Mouse (Mus musculus) midbrain, embryonic 16.5 days (tissue): Measurements from ENCODE around the gene Rxra. TPM values are rescaled to one million over a fixed set of nuclear protein-coding genes. Genes with fewer than 3 reads are reported as not detected.

Experiments
- ATAC-seq: fragments of 200-750 bp; cut with Nextera tagmentation; 2 replicates; pipeline ENCODE4 v1.8.0; 2017; ENCODE audit warnings: moderate TSS enrichment
- H3K27ac ChIP-seq: fragments of 300-500 bp; sonication (generic); 2 replicates; pipeline ENCODE4 v1.5.1; 2014; ENCODE audit warnings: mild to moderate bottlenecking, low read length, mixed read lengths
- H3K27me3 ChIP-seq: fragments of 300-500 bp; sonication (generic); 2 replicates; pipeline ENCODE4 v1.6.1; 2014; ENCODE audit warnings: low read depth, low read length, mixed read lengths; ENCODE audit not compliant: control insufficient read depth, insufficient read depth
- H3K36me3 ChIP-seq: fragments of 300-500 bp; sonication (generic); 2 replicates; pipeline ENCODE4 v1.6.1; 2014; ENCODE audit warnings: mild to moderate bottlenecking, low read length, moderate library complexity, mixed read lengths; ENCODE audit not compliant: control insufficient read depth, insufficient read depth
- H3K4me1 ChIP-seq: fragments of 300-500 bp; sonication (generic); 2 replicates; pipeline ENCODE4 v1.6.1; 2014; ENCODE audit warnings: mild to moderate bottlenecking, low read length, mixed read lengths; ENCODE audit not compliant: control insufficient read depth, insufficient read depth
- H3K4me2 ChIP-seq: fragments of 300-500 bp; sonication (generic); 2 replicates; pipeline ENCODE4 v1.6.1; 2014; ENCODE audit warnings: mild to moderate bottlenecking, low read length, mixed read lengths
- H3K4me3 ChIP-seq: fragments of 300-500 bp; sonication (generic); 2 replicates; pipeline ENCODE4 v1.5.1; 2014; ENCODE audit warnings: low read depth, mild to moderate bottlenecking, low read length, moderate library complexity, mixed read lengths
- H3K9ac ChIP-seq: fragments of 300-500 bp; sonication (generic); 2 replicates; pipeline ENCODE4 v1.6.1; 2014; ENCODE audit warnings: low read depth, low read length, mixed read lengths
- H3K9me3 ChIP-seq: fragments of 300-500 bp; sonication (generic); replicated peaks from 2 replicates; pipeline ENCODE4 v1.6.1; 2014; ENCODE audit warnings: mild to moderate bottlenecking, low read length, mixed read lengths; ENCODE audit not compliant: control insufficient read depth, poor library complexity, severe bottlenecking
- WGBS: fragments of 180-500 bp; shearing (Covaris S2); extraction: QIAGEN DNeasy Blood & Tissue Kit; methylation state at CpG from one replicate; pipeline ENCODE4 v1.1.7; 2014; 5-methylcytosine and 5-hydroxymethylcytosine counted together
- polyA plus RNA-seq: library from polyadenylated mRNA; unstranded; fragments of >200 nt; fragmentation: Nextera tagmentation; extraction: Ambion mirVana; gene quantifications from 2 replicates; pipeline ENCODE4 v1.2.1, GENCODE M21; 2015

Rxra gene
- polyA plus RNA-seq, 1 experiment from 2014 or later = 2.5 TPM

GRCm38 (mm10) chr2:27640900-27641479, 35.2 kb upstream of the Rxra start:
- H3K36me3 ChIP-seq = no peaks in the 10 kb centered on the region
- H3K9me3 ChIP-seq = no peaks in the 10 kb centered on the region
- no peak for ATAC-seq
- H3K27me3 ChIP-seq = no peaks in the 10 kb centered on the region
- H3K4me2 ChIP-seq = no peak overlapping the region
- peaks cover 9% of the 10 kb centered on the region for H3K4me1 ChIP-seq
- 22% methylated on average over 3 of the region's 3 CpGs for WGBS
- H3K27ac ChIP-seq = 0 out of 2 replicates have a peak overlapping the region, but pooled peaks have one; percentile 42
- 0 out of 2 replicates have a peak overlapping the region, but pooled peaks have one; percentile 6 for H3K9ac ChIP-seq
- no peak overlapping the region for H3K4me3 ChIP-seq

- 34% methylated on average over 5 of the region's 5 CpGs for WGBS
- Histone ChIP-seq H3K27me3 (no peaks in the 10 kb centered on the region), H3K4me3 (no peak overlapping the region), H3K9me3 (no peaks in the 10 kb centered on the region), H3K9ac (no peak overlapping the region), H3K36me3 (no peaks in the 10 kb centered on the region), H3K4me1 (peaks cover 9% of the 10 kb centered on the region), H3K27ac (no peak overlapping the region), H3K4me2 (no peak overlapping the region)
- ATAC-seq = no peak
Measured at GRCm38 (mm10) chr2:27644547-27645120, 31.6 kb upstream of the Rxra start.

GRCm38 (mm10) chr2:27645471-27645870, 30.8 kb upstream of the Rxra start:
- H3K36me3 ChIP-seq = no peaks in the 10 kb centered on the region
- ATAC-seq = no peak
- WGBS = 48% methylated on average over 3 of the region's 3 CpGs

GRCm38 (mm10) chr2:27649862-27650661, 26.2 kb upstream of the Rxra start:
- no peak overlapping the region for H3K27ac ChIP-seq
- H3K27me3 ChIP-seq = no peaks in the 10 kb centered on the region
- H3K9me3 ChIP-seq = no peaks in the 10 kb centered on the region
- no peak overlapping the region for H3K4me3 ChIP-seq
- no peak for ATAC-seq
- no peak overlapping the region for H3K9ac ChIP-seq
- whole genome bisulfite sequencing = 21% methylated on average over 8 of the region's 8 CpGs
- H3K4me2 ChIP-seq = no peak overlapping the region
- H3K4me1 ChIP-seq = peaks cover 3% of the 10 kb centered on the region; the same call in 1 of the 2 replicates
- H3K36me3 ChIP-seq = no peaks in the 10 kb centered on the region

More at GRCm38 (mm10) chr2:27645471-27645870, 30.8 kb upstream of the Rxra start:
- peaks cover 11% of the 10 kb centered on the region for H3K4me1 ChIP-seq
- H3K4me3 ChIP-seq = no peak overlapping the region
- H3K27me3 ChIP-seq = no peaks in the 10 kb centered on the region
- H3K4me2 ChIP-seq = no peak overlapping the region
- no peak overlapping the region for H3K27ac ChIP-seq
- H3K9me3 ChIP-seq = no peaks in the 10 kb centered on the region
- no peak overlapping the region for H3K9ac ChIP-seq

GRCm38 (mm10) chr2:27650991-27651390, 25.2 kb upstream of the Rxra start:
- Histone ChIP-seq H3K36me3 (no peaks in the 10 kb centered on the region), H3K4me3 (no peak overlapping the region), H3K4me2 (no peak overlapping the region), H3K9ac (no peak overlapping the region), H3K27me3 (no peaks in the 10 kb centered on the region), H3K27ac (no peak overlapping the region), H3K4me1 (peaks cover 3% of the 10 kb centered on the region; the same call in 1 of the 2 replicates), H3K9me3 (no peaks in the 10 kb centered on the region)
- no peak for ATAC-seq

GRCm38 (mm10) chr2:27653496-27654030, 22.7 kb upstream of the Rxra start:
- Histone ChIP-seq H3K27ac (no peak overlapping the region), H3K4me1 (peaks cover 3% of the 10 kb centered on the region; the same call in 1 of the 2 replicates), H3K9me3 (no peaks in the 10 kb centered on the region), H3K4me3 (no peak overlapping the region), H3K9ac (no peak overlapping the region), H3K27me3 (no peaks in the 10 kb centered on the region), H3K36me3 (no peaks in the 10 kb centered on the region), H3K4me2 (no peak overlapping the region)
- ATAC-seq = no peak
- WGBS = 70% methylated on average over 5 of the region's 5 CpGs

GRCm38 (mm10) chr2:27654321-27655232, 21.7 kb upstream of the Rxra start:
- H3K36me3 ChIP-seq = no peaks in the 10 kb centered on the region
- ATAC-seq = no peak
- no peak overlapping the region for H3K4me3 ChIP-seq
- H3K9me3 ChIP-seq = no peaks in the 10 kb centered on the region
- no peak overlapping the region for H3K4me2 ChIP-seq
- H3K4me1 ChIP-seq = peaks cover 3% of the 10 kb centered on the region; the same call in 1 of the 2 replicates
- H3K27ac ChIP-seq = no peak overlapping the region
- 58% methylated on average over 8 of the region's 8 CpGs for WGBS
- no peak overlapping the region for H3K9ac ChIP-seq
- H3K27me3 ChIP-seq = no peaks in the 10 kb centered on the region

GRCm38 (mm10) chr2:27656576-27656975, 19.7 kb upstream of the Rxra start:
- Histone ChIP-seq H3K36me3 (no peaks in the 10 kb centered on the region), H3K4me3 (no peak overlapping the region), H3K4me2 (no peak overlapping the region), H3K4me1 (no peaks in the 10 kb centered on the region), H3K27me3 (no peaks in the 10 kb centered on the region), H3K27ac (no peak overlapping the region), H3K9me3 (peaks cover 2% of the 10 kb centered on the region; the same call in 1 of the 2 replicates), H3K9ac (no peak overlapping the region)
- ATAC-seq = no peak
